Comparison of ENCODE assay signal across 8 mouse cellular contexts in genomic region chr3:148343633-148344361, GRCm38 (mm10).
DNase-seq lines count a peak whose midpoint lies in the region; ATAC-seq and TF ChIP-seq lines count a peak whose summit lies in the region.

No protein-coding gene starts in this region.

- TF ChIP-seq CTCF in bone marrow, adult 2 months (IDR thresholded peaks at IDR 0.05; ENCODE audit: control insufficient read depth, insufficient read depth, low read length): no peak

- 25% methylated on average over 10 of the region's 10 CpGs for WGBS in bone marrow, adult 2 months
- WGBS in forebrain, embryonic 15.5 days: 2% methylated on average over 10 of the region's 10 CpGs
- under 1% methylated on average over 10 of the region's 10 CpGs for WGBS in midbrain, embryonic 10.5 days
- 12% methylated on average over 10 of the region's 10 CpGs for WGBS in stomach, embryonic 16.5 days

- intact Hi-C loops in heart, postnatal 10 days (cut with DNase I): loop anchor here (5.0 to 10.0 kb wide), 2 partner anchors 551 to 644 kb away; no protein-coding TSS in a partner anchor

- ATAC-seq in forebrain, embryonic 15.5 days (replicated peaks): peak; percentile 86
- peak; percentile 73 for ATAC-seq in stomach, embryonic 16.5 days (ENCODE audit: insufficient read depth, low FRiP score)

- no peaks in the 10 kb centered on the region for H3K36me3 ChIP-seq in forebrain, embryonic 15.5 days
- H3K36me3 ChIP-seq in midbrain, embryonic 10.5 days: no peaks in the 10 kb centered on the region
- H3K36me3 ChIP-seq in stomach, embryonic 16.5 days (ENCODE audit: control insufficient read depth, insufficient read depth, low read length): no peaks in the 10 kb centered on the region

- peak overlapping the region; percentile 30 for H3K4me2 ChIP-seq in forebrain, embryonic 15.5 days (replicated peaks)
- H3K4me2 ChIP-seq in stomach, embryonic 16.5 days (ENCODE audit: low read depth, low read length): peak overlapping the region; percentile 22

- H3K27ac ChIP-seq in bone marrow, adult 2 months (ENCODE audit: control insufficient read depth, insufficient read depth, low read depth, low read length, poor library complexity): 0 out of 2 replicates have a peak overlapping the region, but pooled peaks have one; percentile 19
- peak overlapping the region; percentile 41 for H3K27ac ChIP-seq in forebrain, embryonic 15.5 days (replicated peaks)
- peak overlapping the region; percentile 86 for H3K27ac ChIP-seq in midbrain, embryonic 10.5 days (replicated peaks)
- H3K27ac ChIP-seq in stomach, embryonic 16.5 days (ENCODE audit: low read length): peak overlapping the region; percentile 35; the same call in 1 of the 2 replicates

- H3K4me1 ChIP-seq in bone marrow, adult 2 months (ENCODE audit: control insufficient read depth, insufficient read depth, low read length): no peaks in the 10 kb centered on the region
- peaks cover 12% of the 10 kb centered on the region for H3K4me1 ChIP-seq in forebrain, embryonic 15.5 days
- peaks cover 34% of the 10 kb centered on the region for H3K4me1 ChIP-seq in midbrain, embryonic 10.5 days
- H3K4me1 ChIP-seq in stomach, embryonic 16.5 days (ENCODE audit: control insufficient read depth, insufficient read depth, low read length): peaks cover 10% of the 10 kb centered on the region

- H3K9me3 ChIP-seq in forebrain, embryonic 15.5 days: no peaks in the 10 kb centered on the region
- H3K9me3 ChIP-seq in midbrain, embryonic 10.5 days (replicated peaks): no peaks in the 10 kb centered on the region
- H3K9me3 ChIP-seq in stomach, embryonic 16.5 days (replicated peaks; ENCODE audit: control insufficient read depth, low read length): no peaks in the 10 kb centered on the region

- peak overlapping the region; percentile 19 for H3K4me3 ChIP-seq in bone marrow, adult 2 months (replicated peaks; ENCODE audit: control insufficient read depth, low read depth, low read length)
- no peak overlapping the region for H3K4me3 ChIP-seq in forebrain, embryonic 15.5 days
- peak overlapping the region; percentile 21; the same call in 1 of the 2 replicates for H3K4me3 ChIP-seq in midbrain, embryonic 10.5 days
- no peak overlapping the region for H3K4me3 ChIP-seq in stomach, embryonic 16.5 days (replicated peaks; ENCODE audit: low read length)

- no peak for TF ChIP-seq POLR2A in bone marrow, adult 2 months (IDR thresholded peaks at IDR 0.05; ENCODE audit: borderline replicate concordance, control insufficient read depth, low read depth, low read length)

- no peak overlapping the region for H3K9ac ChIP-seq in forebrain, embryonic 15.5 days (replicated peaks)
- no peak overlapping the region for H3K9ac ChIP-seq in stomach, embryonic 16.5 days (ENCODE audit: low read length)

- H3K27me3 ChIP-seq in forebrain, embryonic 15.5 days: no peaks in the 10 kb centered on the region
- H3K27me3 ChIP-seq in midbrain, embryonic 10.5 days (ENCODE audit: low read depth, poor library complexity, severe bottlenecking): peaks cover 31% of the 10 kb centered on the region
- H3K27me3 ChIP-seq in stomach, embryonic 16.5 days (ENCODE audit: control insufficient read depth, insufficient read depth, low read length): no peaks in the 10 kb centered on the region

- DNase-seq in MN1 (ENCODE audit: low spot score): peak; percentile 48
- DNase-seq in heart, postnatal 10 days: peak; percentile 83 to 85
- peak; percentile 74 to 80 for DNase-seq in kidney, postnatal 36 days
- DNase-seq in midbrain, embryonic 10.5 days (ENCODE audit: low spot score): peak; percentile 85
- no peak for DNase-seq in layer of hippocampus, adult 8-10 months (ENCODE audit: low spot score in 2 of 2)

Comparison
In these comparisons a context has a peak if more than half of its experiments do, and no peak if none do; other contexts are left out.
1. DNase-seq: peak in MN1 (single experiment), heart, postnatal 10 days (2 of 2), kidney, postnatal 36 days (2 of 2) and midbrain, embryonic 10.5 days (single experiment); none in layer of hippocampus, adult 8-10 months (0 of 2).
2. H3K27ac ChIP-seq: peak in every context shown above with its lines; median percentile 86 in midbrain, embryonic 10.5 days; 41 in forebrain, embryonic 15.5 days; 35 in stomach, embryonic 16.5 days; 19 in bone marrow, adult 2 months.
3. H3K4me3 ChIP-seq: peak in bone marrow, adult 2 months (single experiment) and midbrain, embryonic 10.5 days (single experiment); none in forebrain, embryonic 15.5 days (single experiment) and stomach, embryonic 16.5 days (single experiment).